Mouse (Mus musculus) layer of hippocampus, postnatal 25 days (tissue): ENCODE data around the gene 4933415A04Rik. TPM values are rescaled to one million over a fixed set of nuclear protein-coding genes. Genes with fewer than 3 reads are reported as not detected.

Source experiments
- DNase-seq, 2 experiments: peaks; one replicate each; pipeline ENCODE4 v3.0.0; 2022; ENCODE audit warnings: mixed read lengths in 2 of 2, low spot score in 1 of 2; ENCODE audit errors: extremely low spot score in 1 of 2
- total RNA-seq, 2 experiments: library from RNA; stranded (reverse); gene quantifications; 2 replicates each; pipeline ENCODE4 v1.2.3; 2021

The 4933415A04Rik gene
- total RNA-seq, 2 experiments from 2014 or later, result 1.5 to 1.6 TPM

- DNase-seq, result no peak
These were observed 17.7 kb upstream of the 4933415A04Rik start for GRCm38 (mm10) chr11:43569188-43569587.

- DNase-seq, result no peak
These were observed 17.2 kb upstream of the 4933415A04Rik start for GRCm38 (mm10) chr11:43569595-43569994.

GRCm38 (mm10) chr11:43575061-43575375, 11.8 kb upstream of the 4933415A04Rik start:
- no peak for DNase-seq

GRCm38 (mm10) chr11:43575376-43576151, 11.3 kb upstream of the 4933415A04Rik start:
- no peak for DNase-seq

GRCm38 (mm10) chr11:43577713-43578478, 8.9 kb upstream of the 4933415A04Rik start:
- DNase-seq, result no peak

GRCm38 (mm10) chr11:43585211-43586005, 1.4 kb upstream of the 4933415A04Rik start:
- no peak for DNase-seq

- no peak for DNase-seq
These were observed 2.8 kb downstream of the 4933415A04Rik start for GRCm38 (mm10) chr11:43589530-43590072.

GRCm38 (mm10) chr11:43601440-43601839, 14.6 kb downstream of the 4933415A04Rik start, which contains the start of gene Fabp6:
TSS of gene Fabp6 (minus strand) at chr11:43601540.
- DNase-seq, result no peak

GRCm38 (mm10) chr11:43604207-43604606, 17.4 kb downstream of the 4933415A04Rik start:
- DNase-seq, result no peak

GRCm38 (mm10) chr11:43604891-43605290, 18.1 kb downstream of the 4933415A04Rik start:
- DNase-seq, result no peak

GRCm38 (mm10) chr11:43605859-43606258, 19.0 kb downstream of the 4933415A04Rik start:
- DNase-seq, result no peak

GRCm38 (mm10) chr11:43608440-43608839, 21.6 kb downstream of the 4933415A04Rik start:
- DNase-seq, result no peak

GRCm38 (mm10) chr11:43610006-43610661, 23.3 kb downstream of the 4933415A04Rik start:
- DNase-seq, result no peak

- no peak for DNase-seq
These were observed 23.8 kb downstream of the 4933415A04Rik start for GRCm38 (mm10) chr11:43610662-43611033.

GRCm38 (mm10) chr11:43612834-43613488, 26.1 kb downstream of the 4933415A04Rik start:
- peak; percentile 77 to 94 for DNase-seq

GRCm38 (mm10) chr11:43617924-43618323, 31.1 kb downstream of the 4933415A04Rik start:
- DNase-seq, result no peak

GRCm38 (mm10) chr11:43618403-43618802, 31.6 kb downstream of the 4933415A04Rik start:
- no peak for DNase-seq

GRCm38 (mm10) chr11:43621769-43622168, 34.9 kb downstream of the 4933415A04Rik start:
- DNase-seq, result no peak

GRCm38 (mm10) chr11:43624341-43624740, 37.5 kb downstream of the 4933415A04Rik start:
- no peak for DNase-seq
